Mouse (Mus musculus): Measurements from ENCODE around the gene Dtl. TPM values are rescaled to one million over a fixed set of nuclear protein-coding genes. Genes with fewer than 3 reads are reported as not detected.

The Dtl gene
- polyA plus RNA-seq (2015; fragmentation: Nextera tagmentation; extraction: Ambion mirVana) = 19.8 and 26.6 TPM in 2 replicates

GRCm38 (mm10) chr1:191575458-191576247, at the start of gene Dtl, which contains the start of gene Ints7:
Gene Dtl (minus strand): TSS chr1:191575544.
Gene Ints7 (plus strand): TSS chr1:191575636.
- H3K9ac ChIP-seq = peak within 1 kb of the TSS; percentile 70
- ATAC-seq (replicated peaks; ENCODE audit: insufficient number of reproducible peaks, insufficient read depth, low FRiP score, low read depth) = peak; percentile 98
- peak within 1 kb of the TSS; percentile 71 for H3K4me2 ChIP-seq
- H3K9me3 ChIP-seq (replicated peaks) = no peaks in the 10 kb centered on the region
- peaks cover 7% of the 10 kb centered on the region for H3K36me3 ChIP-seq
- H3K27ac ChIP-seq = peak within 1 kb of the TSS; percentile 95
- WGBS = under 1% methylated on average over 70 of the region's 70 CpGs
- peak within 1 kb of the TSS; percentile 82 for H3K4me3 ChIP-seq
- H3K4me1 ChIP-seq (replicated peaks) = peaks cover 20% of the 10 kb centered on the region
- no peaks in the 10 kb centered on the region for H3K27me3 ChIP-seq

GRCm38 (mm10) chr1:191625026-191625425, 49.7 kb upstream of the Dtl start:
- H3K27me3 ChIP-seq = no peaks in the 10 kb centered on the region
- H3K4me3 ChIP-seq = no peak overlapping the region
- H3K36me3 ChIP-seq = peaks cover 19% of the 10 kb centered on the region
- 31% methylated on average over 6 of the region's 6 CpGs for WGBS
- H3K9ac ChIP-seq = no peak overlapping the region
- peaks cover 32% of the 10 kb centered on the region for H3K4me1 ChIP-seq (replicated peaks)
- H3K4me2 ChIP-seq = no peak overlapping the region
- no peak; the same call in 1 of the 2 replicates for ATAC-seq (replicated peaks; ENCODE audit: insufficient number of reproducible peaks, insufficient read depth, low FRiP score, low read depth)
- H3K9me3 ChIP-seq (replicated peaks) = no peaks in the 10 kb centered on the region
- peak overlapping the region; percentile 62 for H3K27ac ChIP-seq

GRCm38 (mm10) chr1:191624492-191624891, 49.1 kb upstream of the Dtl start:
- Histone ChIP-seq H3K9me3 (replicated peaks) (no peaks in the 10 kb centered on the region), H3K4me1 (replicated peaks) (peaks cover 32% of the 10 kb centered on the region), H3K4me2 (no peak overlapping the region), H3K27me3 (no peaks in the 10 kb centered on the region), H3K36me3 (peaks cover 24% of the 10 kb centered on the region), H3K4me3 (no peak overlapping the region), H3K27ac (no peak overlapping the region), H3K9ac (no peak overlapping the region)
- no peak for ATAC-seq (replicated peaks; ENCODE audit: insufficient number of reproducible peaks, insufficient read depth, low FRiP score, low read depth)
- 58% methylated on average over 6 of the region's 6 CpGs for WGBS

GRCm38 (mm10) chr1:191622801-191623200, 47.5 kb upstream of the Dtl start:
- Histone ChIP-seq H3K4me2 (no peak overlapping the region), H3K4me3 (no peak overlapping the region), H3K27ac (peak overlapping the region; percentile 31), H3K27me3 (no peaks in the 10 kb centered on the region), H3K9ac (no peak overlapping the region), H3K9me3 (replicated peaks) (no peaks in the 10 kb centered on the region), H3K36me3 (peaks cover 38% of the 10 kb centered on the region), H3K4me1 (replicated peaks) (peaks cover 29% of the 10 kb centered on the region)
- WGBS = 42% methylated on average over 8 of the region's 8 CpGs
- ATAC-seq (replicated peaks; ENCODE audit: insufficient number of reproducible peaks, insufficient read depth, low FRiP score, low read depth) = peak; percentile 78

GRCm38 (mm10) chr1:191621096-191621495, 45.8 kb upstream of the Dtl start:
- H3K9ac ChIP-seq = no peak overlapping the region
- WGBS = 95% methylated on average over 8 of the region's 8 CpGs
- no peak overlapping the region for H3K27ac ChIP-seq
- ATAC-seq (replicated peaks; ENCODE audit: insufficient number of reproducible peaks, insufficient read depth, low FRiP score, low read depth) = no peak
- H3K4me2 ChIP-seq = no peak overlapping the region
- H3K4me1 ChIP-seq (replicated peaks) = peaks cover 30% of the 10 kb centered on the region
- H3K27me3 ChIP-seq = no peaks in the 10 kb centered on the region
- H3K4me3 ChIP-seq = no peak overlapping the region
- no peaks in the 10 kb centered on the region for H3K9me3 ChIP-seq (replicated peaks)
- peaks cover 54% of the 10 kb centered on the region for H3K36me3 ChIP-seq

GRCm38 (mm10) chr1:191618067-191618766, 42.9 kb upstream of the Dtl start:
- Histone ChIP-seq H3K9ac (no peak overlapping the region), H3K27ac (peak overlapping the region; percentile 73), H3K27me3 (no peaks in the 10 kb centered on the region), H3K4me1 (replicated peaks) (peaks cover 9% of the 10 kb centered on the region; the same call in 1 of the 2 replicates), H3K36me3 (peaks cover 80% of the 10 kb centered on the region), H3K9me3 (replicated peaks) (no peaks in the 10 kb centered on the region), H3K4me3 (no peak overlapping the region), H3K4me2 (no peak overlapping the region)
- WGBS = 68% methylated on average over 12 of the region's 12 CpGs
- no peak for ATAC-seq (replicated peaks; ENCODE audit: insufficient number of reproducible peaks, insufficient read depth, low FRiP score, low read depth)

GRCm38 (mm10) chr1:191617589-191617988, 42.2 kb upstream of the Dtl start:
- Histone ChIP-seq H3K27ac (peak overlapping the region; percentile 73), H3K9me3 (replicated peaks) (no peaks in the 10 kb centered on the region), H3K27me3 (no peaks in the 10 kb centered on the region), H3K4me1 (replicated peaks) (peaks cover 7% of the 10 kb centered on the region; the same call in 1 of the 2 replicates), H3K36me3 (peaks cover 86% of the 10 kb centered on the region), H3K4me2 (no peak overlapping the region), H3K4me3 (no peak overlapping the region), H3K9ac (no peak overlapping the region)
- WGBS = 65% methylated on average over 3 of the region's 3 CpGs
- no peak for ATAC-seq (replicated peaks; ENCODE audit: insufficient number of reproducible peaks, insufficient read depth, low FRiP score, low read depth)

GRCm38 (mm10) chr1:191616245-191616644, 40.9 kb upstream of the Dtl start:
- H3K27ac ChIP-seq = no peak overlapping the region
- H3K4me2 ChIP-seq = no peak overlapping the region
- peaks cover 91% of the 10 kb centered on the region for H3K36me3 ChIP-seq
- H3K4me3 ChIP-seq = no peak overlapping the region
- H3K9ac ChIP-seq = no peak overlapping the region
- 93% methylated on average over 8 of the region's 8 CpGs for WGBS
- peaks cover 3% of the 10 kb centered on the region; the same call in 1 of the 2 replicates for H3K4me1 ChIP-seq (replicated peaks)
- H3K27me3 ChIP-seq = no peaks in the 10 kb centered on the region
- no peak for ATAC-seq (replicated peaks; ENCODE audit: insufficient number of reproducible peaks, insufficient read depth, low FRiP score, low read depth)
- H3K9me3 ChIP-seq (replicated peaks) = no peaks in the 10 kb centered on the region

- Histone ChIP-seq H3K4me2 (no peak overlapping the region), H3K4me1 (replicated peaks) (peaks cover 3% of the 10 kb centered on the region; the same call in 1 of the 2 replicates), H3K27ac (no peak overlapping the region), H3K4me3 (no peak overlapping the region), H3K27me3 (no peaks in the 10 kb centered on the region), H3K9ac (no peak overlapping the region), H3K9me3 (replicated peaks) (no peaks in the 10 kb centered on the region), H3K36me3 (peaks cover 91% of the 10 kb centered on the region)
- 81% methylated on average over 16 of the region's 16 CpGs for WGBS
- no peak for ATAC-seq (replicated peaks; ENCODE audit: insufficient number of reproducible peaks, insufficient read depth, low FRiP score, low read depth)
These were observed 37.5 kb upstream of the Dtl start for GRCm38 (mm10) chr1:191612877-191613276.

GRCm38 (mm10) chr1:191611686-191612085, 36.3 kb upstream of the Dtl start:
- ATAC-seq (replicated peaks; ENCODE audit: insufficient number of reproducible peaks, insufficient read depth, low FRiP score, low read depth) = no peak
- Histone ChIP-seq H3K27ac (no peak overlapping the region), H3K4me1 (replicated peaks) (no peaks in the 10 kb centered on the region), H3K4me3 (no peak overlapping the region), H3K9ac (no peak overlapping the region), H3K27me3 (no peaks in the 10 kb centered on the region), H3K9me3 (replicated peaks) (no peaks in the 10 kb centered on the region), H3K4me2 (no peak overlapping the region), H3K36me3 (peaks cover 91% of the 10 kb centered on the region)
- 87% methylated on average over 9 of the region's 9 CpGs for WGBS

- Histone ChIP-seq H3K36me3 (peaks cover 90% of the 10 kb centered on the region), H3K9ac (no peak overlapping the region), H3K9me3 (replicated peaks) (no peaks in the 10 kb centered on the region), H3K4me1 (replicated peaks) (no peaks in the 10 kb centered on the region), H3K4me3 (no peak overlapping the region), H3K27ac (no peak overlapping the region), H3K4me2 (no peak overlapping the region), H3K27me3 (no peaks in the 10 kb centered on the region)
- no peak for ATAC-seq (replicated peaks; ENCODE audit: insufficient number of reproducible peaks, insufficient read depth, low FRiP score, low read depth)
- 95% methylated on average over 7 of the region's 7 CpGs for WGBS
These were observed 35.0 kb upstream of the Dtl start for GRCm38 (mm10) chr1:191610357-191610756.

All from heart, embryonic 15.5 days (tissue).